Mouse (Mus musculus): ENCODE results near the gene Fkbp14. TPM values are rescaled to one million over a fixed set of nuclear protein-coding genes. Genes with fewer than 3 reads are reported as not detected.

Gene Fkbp14
- polyA plus RNA-seq, 1 experiment from 2014 or later = 17.9 TPM

GRCm38 (mm10) chr6:54558466-54558865 is 38.6 kb downstream of the Fkbp14 start:
- ATAC-seq (ENCODE audit: low FRiP score) = no peak
- WGBS = 56% methylated on average over 7 of the region's 7 CpGs
- H3K4me3 ChIP-seq (ENCODE audit: low read depth, low read length) = no peak overlapping the region
- H3K36me3 ChIP-seq (ENCODE audit: control insufficient read depth, insufficient read depth, low read length) = no peaks in the 10 kb centered on the region
- H3K9ac ChIP-seq (ENCODE audit: low read depth, low read length) = no peak overlapping the region
- DNase-seq (ENCODE audit: low spot score) = no peak
- H3K27ac ChIP-seq (ENCODE audit: low read depth, low read length) = no peak overlapping the region
- H3K4me2 ChIP-seq (replicated peaks; ENCODE audit: low read depth, low read length) = no peak overlapping the region
- H3K9me3 ChIP-seq (ENCODE audit: control insufficient read depth, low read length) = no peaks in the 10 kb centered on the region
- H3K27me3 ChIP-seq (ENCODE audit: control insufficient read depth, insufficient read depth, low read length) = no peaks in the 10 kb centered on the region
- H3K4me1 ChIP-seq (replicated peaks; ENCODE audit: control insufficient read depth, insufficient read depth, low read length) = peaks cover 8% of the 10 kb centered on the region

GRCm38 (mm10) chr6:54557671-54558070 is 39.4 kb downstream of the Fkbp14 start:
- Histone ChIP-seq H3K27ac (ENCODE audit: low read depth, low read length) (no peak overlapping the region), H3K4me1 (replicated peaks; ENCODE audit: control insufficient read depth, insufficient read depth, low read length) (peaks cover 8% of the 10 kb centered on the region)
- 95% methylated on average over 7 of the region's 7 CpGs for WGBS

GRCm38 (mm10) chr6:54555816-54556215 is 41.3 kb downstream of the Fkbp14 start:
- no peak overlapping the region for H3K9ac ChIP-seq (ENCODE audit: low read depth, low read length)
- DNase-seq (ENCODE audit: low spot score) = no peak
- H3K4me2 ChIP-seq (replicated peaks; ENCODE audit: low read depth, low read length) = no peak overlapping the region
- WGBS = 71% methylated on average over 1 of the region's 1 CpGs
- ATAC-seq (ENCODE audit: low FRiP score) = no peak
- no peaks in the 10 kb centered on the region for H3K27me3 ChIP-seq (ENCODE audit: control insufficient read depth, insufficient read depth, low read length)
- H3K4me1 ChIP-seq (replicated peaks; ENCODE audit: control insufficient read depth, insufficient read depth, low read length) = peaks cover 8% of the 10 kb centered on the region
- no peaks in the 10 kb centered on the region for H3K36me3 ChIP-seq (ENCODE audit: control insufficient read depth, insufficient read depth, low read length)
- no peaks in the 10 kb centered on the region for H3K9me3 ChIP-seq (ENCODE audit: control insufficient read depth, low read length)
- H3K4me3 ChIP-seq (ENCODE audit: low read depth, low read length) = no peak overlapping the region
- peak overlapping the region; percentile 67; the same call in 1 of the 2 replicates for H3K27ac ChIP-seq (ENCODE audit: low read depth, low read length)

More at GRCm38 (mm10) chr6:54557671-54558070, 39.4 kb downstream of the Fkbp14 start:
- Histone ChIP-seq H3K4me2 (replicated peaks; ENCODE audit: low read depth, low read length) (no peak overlapping the region), H3K9me3 (ENCODE audit: control insufficient read depth, low read length) (no peaks in the 10 kb centered on the region), H3K4me3 (ENCODE audit: low read depth, low read length) (no peak overlapping the region), H3K36me3 (ENCODE audit: control insufficient read depth, insufficient read depth, low read length) (no peaks in the 10 kb centered on the region), H3K27me3 (ENCODE audit: control insufficient read depth, insufficient read depth, low read length) (no peaks in the 10 kb centered on the region), H3K9ac (ENCODE audit: low read depth, low read length) (no peak overlapping the region)
- ATAC-seq (ENCODE audit: low FRiP score) = no peak
- no peak for DNase-seq (ENCODE audit: low spot score)

- Histone ChIP-seq H3K4me3 (ENCODE audit: low read depth, low read length) (no peak overlapping the region), H3K27me3 (ENCODE audit: control insufficient read depth, insufficient read depth, low read length) (no peaks in the 10 kb centered on the region), H3K9ac (ENCODE audit: low read depth, low read length) (no peak overlapping the region), H3K36me3 (ENCODE audit: control insufficient read depth, insufficient read depth, low read length) (no peaks in the 10 kb centered on the region), H3K27ac (ENCODE audit: low read depth, low read length) (peak overlapping the region; percentile 67), H3K4me2 (replicated peaks; ENCODE audit: low read depth, low read length) (no peak overlapping the region), H3K4me1 (replicated peaks; ENCODE audit: control insufficient read depth, insufficient read depth, low read length) (peaks cover 8% of the 10 kb centered on the region), H3K9me3 (ENCODE audit: control insufficient read depth, low read length) (no peaks in the 10 kb centered on the region)
- ATAC-seq (ENCODE audit: low FRiP score) = peak; percentile 90
- 15% methylated on average over 8 of the region's 8 CpGs for WGBS
- DNase-seq (ENCODE audit: low spot score) = peak; percentile 83
Observed at GRCm38 (mm10) chr6:54554341-54555110, 42.6 kb downstream of the Fkbp14 start.

- H3K4me1 ChIP-seq (replicated peaks; ENCODE audit: control insufficient read depth, insufficient read depth, low read length) = peaks cover 8% of the 10 kb centered on the region
Observed at GRCm38 (mm10) chr6:54553632-54554031, 43.5 kb downstream of the Fkbp14 start.

GRCm38 (mm10) chr6:54552721-54553413 is 44.2 kb downstream of the Fkbp14 start:
- no peak overlapping the region for H3K4me2 ChIP-seq (replicated peaks; ENCODE audit: low read depth, low read length)
- H3K36me3 ChIP-seq (ENCODE audit: control insufficient read depth, insufficient read depth, low read length) = no peaks in the 10 kb centered on the region
- H3K4me3 ChIP-seq (ENCODE audit: low read depth, low read length) = no peak overlapping the region
- DNase-seq (ENCODE audit: low spot score) (no peak), ATAC-seq (ENCODE audit: low FRiP score) (0 out of 2 replicates have a peak, but pooled peaks have one; percentile 21)
- no peak overlapping the region for H3K9ac ChIP-seq (ENCODE audit: low read depth, low read length)
- peaks cover 8% of the 10 kb centered on the region for H3K4me1 ChIP-seq (replicated peaks; ENCODE audit: control insufficient read depth, insufficient read depth, low read length)
- no peaks in the 10 kb centered on the region for H3K27me3 ChIP-seq (ENCODE audit: control insufficient read depth, insufficient read depth, low read length)
- peak overlapping the region; percentile 39; the same call in 1 of the 2 replicates for H3K27ac ChIP-seq (ENCODE audit: low read depth, low read length)
- WGBS = 38% methylated on average over 9 of the region's 9 CpGs
- H3K9me3 ChIP-seq (ENCODE audit: control insufficient read depth, low read length) = no peaks in the 10 kb centered on the region

More at GRCm38 (mm10) chr6:54553632-54554031, 43.5 kb downstream of the Fkbp14 start:
- 68% methylated on average over 2 of the region's 2 CpGs for WGBS
- no peaks in the 10 kb centered on the region for H3K27me3 ChIP-seq (ENCODE audit: control insufficient read depth, insufficient read depth, low read length)
- H3K27ac ChIP-seq (ENCODE audit: low read depth, low read length) = peak overlapping the region; percentile 67; the same call in 1 of the 2 replicates
- H3K4me3 ChIP-seq (ENCODE audit: low read depth, low read length) = no peak overlapping the region
- no peak overlapping the region for H3K4me2 ChIP-seq (replicated peaks; ENCODE audit: low read depth, low read length)
- H3K36me3 ChIP-seq (ENCODE audit: control insufficient read depth, insufficient read depth, low read length) = no peaks in the 10 kb centered on the region
- DNase-seq (ENCODE audit: low spot score) = no peak
- no peaks in the 10 kb centered on the region for H3K9me3 ChIP-seq (ENCODE audit: control insufficient read depth, low read length)
- no peak overlapping the region for H3K9ac ChIP-seq (ENCODE audit: low read depth, low read length)
- ATAC-seq (ENCODE audit: low FRiP score) = 0 out of 2 replicates have a peak, but pooled peaks have one; percentile 3

GRCm38 (mm10) chr6:54550801-54551323 is 46.2 kb downstream of the Fkbp14 start:
- Histone ChIP-seq H3K4me3 (ENCODE audit: low read depth, low read length) (no peak overlapping the region), H3K9ac (ENCODE audit: low read depth, low read length) (no peak overlapping the region), H3K36me3 (ENCODE audit: control insufficient read depth, insufficient read depth, low read length) (no peaks in the 10 kb centered on the region), H3K27me3 (ENCODE audit: control insufficient read depth, insufficient read depth, low read length) (no peaks in the 10 kb centered on the region), H3K27ac (ENCODE audit: low read depth, low read length) (no peak overlapping the region), H3K4me1 (replicated peaks; ENCODE audit: control insufficient read depth, insufficient read depth, low read length) (peaks cover 8% of the 10 kb centered on the region), H3K9me3 (ENCODE audit: control insufficient read depth, low read length) (no peaks in the 10 kb centered on the region), H3K4me2 (replicated peaks; ENCODE audit: low read depth, low read length) (no peak overlapping the region)
- DNase-seq (ENCODE audit: low spot score) (no peak), ATAC-seq (ENCODE audit: low FRiP score) (no peak)
- WGBS = 65% methylated on average over 7 of the region's 7 CpGs

- Histone ChIP-seq H3K36me3 (ENCODE audit: control insufficient read depth, insufficient read depth, low read length) (no peaks in the 10 kb centered on the region), H3K4me3 (ENCODE audit: low read depth, low read length) (no peak overlapping the region), H3K27ac (ENCODE audit: low read depth, low read length) (no peak overlapping the region), H3K9me3 (ENCODE audit: control insufficient read depth, low read length) (no peaks in the 10 kb centered on the region), H3K27me3 (ENCODE audit: control insufficient read depth, insufficient read depth, low read length) (no peaks in the 10 kb centered on the region), H3K4me1 (replicated peaks; ENCODE audit: control insufficient read depth, insufficient read depth, low read length) (peaks cover 3% of the 10 kb centered on the region; the same call in 1 of the 2 replicates), H3K9ac (ENCODE audit: low read depth, low read length) (no peak overlapping the region), H3K4me2 (replicated peaks; ENCODE audit: low read depth, low read length) (no peak overlapping the region)
- no peak for ATAC-seq (ENCODE audit: low FRiP score)
- 68% methylated on average over 4 of the region's 4 CpGs for WGBS
- DNase-seq (ENCODE audit: low spot score) = no peak
Observed at GRCm38 (mm10) chr6:54549311-54549710, 47.8 kb downstream of the Fkbp14 start.
